Mouse (Mus musculus) heart, postnatal 14 days (tissue): ENCODE results near the gene Gm8113. TPM values are rescaled to one million over a fixed set of nuclear protein-coding genes. Genes with fewer than 3 reads are reported as not detected.
"Not testable (repeated sequence)": the region's sequence is repeated elsewhere in the genome, so short reads cannot be mapped to it uniquely, and the experiment has no call there.

Experiments used
- DNase-seq, 2 experiments: peaks; one replicate each; pipeline ENCODE4 v3.0.0; 2021 to 2022
- intact Hi-C: fragments of 180-260 bp; cut with DNase I; formaldehyde crosslinking; loops from one replicate; pipeline ENCODE4 v1.15.1; 2025
- long read RNA-seq, 2 experiments: library from polyadenylated mRNA; stranded (forward); transcript quantifications; one replicate each; pipeline ENCODE4 v2.0.0; 2021
- total RNA-seq, 2 experiments: library from RNA; stranded (reverse); gene quantifications; 2 replicates each; pipeline ENCODE4 v1.2.3; 2021

Gene Gm8113
- 1 to 10 TPM; 4.2 to 4.4 TPM for total RNA-seq
- long read RNA-seq, experiment 1, partial matches to known transcripts = 0 of 1 reads
- long read RNA-seq, experiment 1, other reads (novel, unspliced or antisense) = 1 of 1 reads
- long read RNA-seq, experiment 2, partial matches to known transcripts = 0 of 4 reads
- long read RNA-seq, experiment 2, other reads (novel, unspliced or antisense) = 4 of 4 reads

DNA sequence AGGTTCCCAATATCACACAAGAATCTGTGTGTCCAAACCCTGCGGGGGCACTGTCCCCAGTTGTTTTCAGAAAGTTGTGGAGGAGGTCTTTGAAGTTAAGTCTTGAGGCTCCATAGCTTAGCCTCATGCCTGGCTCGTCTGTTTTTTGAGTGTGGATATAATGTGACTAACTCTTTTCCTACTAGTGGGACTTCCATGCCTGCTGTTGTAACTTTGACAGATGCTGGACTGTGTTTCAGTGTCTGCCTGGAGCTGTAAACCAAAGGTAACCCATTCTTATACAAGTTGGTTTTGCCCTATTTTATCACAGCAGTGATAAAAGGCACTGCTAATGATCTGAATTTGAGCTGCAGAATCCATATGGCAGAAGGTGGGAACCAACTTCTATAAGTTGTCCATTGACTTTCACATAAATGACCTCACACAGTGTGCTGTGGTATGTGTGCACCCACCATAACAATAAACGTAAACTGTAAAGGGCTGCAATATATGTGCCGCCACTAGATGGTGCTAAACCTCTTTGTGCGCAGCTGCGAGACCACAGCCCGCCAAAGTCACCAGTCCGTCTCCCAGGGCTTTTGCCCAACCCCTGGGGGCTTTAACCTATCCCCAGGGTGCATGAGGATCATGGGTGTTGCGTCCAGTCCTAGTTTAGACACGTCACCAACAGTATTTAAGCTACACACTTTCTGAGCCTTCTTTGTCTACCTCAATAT, at the start of gene Gm8113:
Gm8113 (plus strand) TSS at position 703 of the 716 bp plus-strand sequence.
- DNase-seq = peak; percentile 53 to 63
- intact Hi-C loops = not testable (repeated sequence)

GRCm38 (mm10) chr14:43875417-43875816, 49.8 kb upstream of the Gm8113 start, which contains the start of gene Ear1:
Gene Ear1, minus strand, starts transcription at chr14:43875517.
- intact Hi-C loops, DNase-seq: not testable (repeated sequence)

DNA sequence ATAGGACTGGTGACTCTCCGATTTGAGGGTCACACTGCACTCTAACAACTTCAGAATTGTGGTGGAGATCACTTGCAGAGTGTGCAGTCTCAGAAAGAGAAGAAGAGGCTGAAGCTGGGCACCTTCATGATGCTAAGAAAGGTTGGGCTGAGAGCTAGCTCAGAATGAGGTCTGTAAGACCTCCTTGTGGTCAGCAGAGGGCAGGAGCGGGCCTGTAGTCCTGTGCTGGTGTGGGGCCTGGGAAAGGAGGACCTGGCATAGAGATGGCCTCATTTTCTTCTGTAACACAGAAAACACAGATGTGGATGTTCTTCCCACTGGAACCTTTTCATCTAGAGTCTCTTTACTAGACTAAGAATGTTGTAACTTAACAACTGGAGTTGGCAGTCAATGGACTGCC, 47.4 kb upstream of the Gm8113 start:
- DNase-seq, intact Hi-C loops: not testable (repeated sequence)

- intact Hi-C loops, DNase-seq: not testable (repeated sequence)
Measured at GRCm38 (mm10) chr14:43879966-43880545, 45.1 kb upstream of the Gm8113 start.

DNA sequence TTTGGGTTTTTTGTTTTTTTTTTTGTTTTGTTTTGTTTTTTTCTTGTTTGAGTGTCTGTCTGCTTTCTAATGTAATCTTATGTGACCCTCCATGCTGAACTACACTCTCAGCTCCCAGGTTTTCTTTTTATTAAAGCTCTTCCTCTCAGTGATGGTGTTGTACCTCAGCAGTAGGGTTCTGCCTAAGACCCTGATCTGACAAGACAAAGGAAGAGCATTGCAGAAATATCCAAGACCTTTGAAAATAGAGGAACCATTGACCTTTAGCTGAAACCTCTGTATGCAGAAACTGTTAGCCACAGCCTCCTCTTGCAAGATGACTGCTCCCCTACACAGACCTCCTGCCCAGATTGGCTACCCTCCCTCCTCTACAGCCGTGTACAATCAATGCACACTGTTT, 39.0 kb upstream of the Gm8113 start:
- DNase-seq, intact Hi-C loops: not testable (repeated sequence)

- DNase-seq, intact Hi-C loops: not testable (repeated sequence)
Measured at GRCm38 (mm10) chr14:43891288-43891687, 33.9 kb upstream of the Gm8113 start.

- intact Hi-C loops, DNase-seq: not testable (repeated sequence)
Measured at GRCm38 (mm10) chr14:43895357-43895756, 29.8 kb upstream of the Gm8113 start.

GRCm38 (mm10) chr14:43898577-43898976, 26.6 kb upstream of the Gm8113 start:
- DNase-seq, intact Hi-C loops: not testable (repeated sequence)

DNA sequence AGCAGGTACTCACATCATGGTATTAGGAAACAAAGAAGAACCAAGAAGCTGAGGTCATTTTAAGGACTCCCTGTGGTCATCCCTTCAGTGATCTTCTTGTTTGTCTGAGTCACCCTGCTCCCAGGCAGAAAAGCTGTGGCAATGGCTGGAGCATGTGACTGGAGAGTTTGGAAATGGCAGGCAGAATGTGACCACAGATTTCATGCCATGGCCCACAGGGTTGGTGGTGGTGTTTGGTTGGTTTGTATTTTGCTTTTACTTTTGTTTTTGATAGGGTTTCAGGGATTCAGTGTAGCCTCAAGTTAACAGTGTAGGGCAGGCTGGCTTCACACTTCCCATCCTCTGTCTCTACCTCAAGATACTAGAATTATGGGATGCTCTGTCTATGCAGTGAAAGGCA, 7.0 kb upstream of the Gm8113 start:
- DNase-seq, intact Hi-C loops: not testable (repeated sequence)

DNA sequence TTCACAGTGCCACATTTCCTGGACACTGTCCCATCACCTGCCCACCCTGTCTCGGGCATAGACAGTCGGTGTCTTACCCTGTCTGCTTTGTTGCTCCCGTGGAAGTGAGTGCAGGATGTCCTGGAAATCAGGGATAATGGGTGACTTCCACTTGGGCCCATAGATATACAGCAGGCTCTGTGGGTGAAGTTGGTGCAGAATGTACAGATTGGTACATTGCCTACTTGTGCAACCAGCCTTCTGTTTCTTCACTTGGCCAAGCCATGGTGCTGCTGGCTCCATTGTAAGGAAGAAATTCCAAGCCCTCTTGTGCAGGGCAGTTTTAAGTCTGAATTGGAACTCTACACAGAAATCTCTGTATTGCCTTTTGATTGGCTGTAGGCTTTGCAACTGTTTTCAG, 1.7 kb upstream of the Gm8113 start, which contains the start of gene Ear10:
Ear10 (minus strand) TSS at position 101 of the 400 bp plus-strand sequence.
- DNase-seq, intact Hi-C loops: not testable (repeated sequence)

- intact Hi-C loops, DNase-seq: not testable (repeated sequence)
Measured at GRCm38 (mm10) chr14:43925404-43925950, 287 bp downstream of the Gm8113 start.

- peak; percentile 24 to 49 for DNase-seq
- intact Hi-C loops = loop anchor here (10.0 kb wide), 1 partner anchor 52 kb away; no protein-coding TSS in a partner anchor
Measured at GRCm38 (mm10) chr14:43932991-43933390, 7.8 kb downstream of the Gm8113 start.

DNA sequence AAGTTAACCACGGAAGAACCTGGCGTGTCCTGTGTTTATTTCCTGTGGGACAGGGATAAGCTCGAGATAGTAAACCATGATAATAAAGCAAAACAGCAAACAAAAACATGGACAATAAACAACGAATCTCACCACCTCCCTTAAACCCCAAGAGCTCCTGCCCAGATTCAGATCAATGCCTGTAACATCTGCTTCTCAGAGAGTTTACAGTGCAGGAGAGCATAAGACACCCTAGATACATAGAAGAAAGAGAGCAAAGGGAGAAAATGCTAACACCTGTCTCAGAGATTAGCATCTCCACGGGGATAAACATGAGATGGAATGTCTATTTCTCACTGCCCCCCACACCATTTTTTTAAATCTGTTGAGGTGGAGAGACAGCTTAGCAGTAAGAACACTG, 8.2 kb downstream of the Gm8113 start:
- DNase-seq = not testable (repeated sequence)
- intact Hi-C loops = loop anchor here (10.0 kb wide), 1 partner anchor 51 kb away; no protein-coding TSS in a partner anchor

DNA sequence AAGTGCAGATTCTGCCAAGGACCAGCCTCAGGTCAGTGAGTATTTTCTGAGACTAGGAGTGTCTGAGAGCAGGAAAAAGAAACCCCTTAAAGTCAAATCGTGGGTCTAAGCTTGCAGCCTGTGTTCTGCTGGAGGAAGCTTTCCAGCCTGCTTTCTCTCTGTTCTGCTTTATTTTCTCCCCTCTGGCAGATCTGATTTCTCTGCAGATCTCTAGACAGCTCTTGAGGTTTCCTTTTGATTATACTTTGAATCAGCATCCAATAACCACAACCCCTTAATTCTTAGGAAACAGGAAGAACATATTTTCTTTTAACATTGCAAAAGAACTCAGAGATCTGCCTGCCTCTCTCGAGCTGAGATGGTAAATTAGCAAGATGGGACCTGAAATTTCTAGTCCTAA, 28.2 kb downstream of the Gm8113 start:
- intact Hi-C loops, DNase-seq: not testable (repeated sequence)

GRCm38 (mm10) chr14:43955074-43955473, 29.9 kb downstream of the Gm8113 start:
- intact Hi-C loops, DNase-seq: not testable (repeated sequence)

GRCm38 (mm10) chr14:43956769-43957168, 31.6 kb downstream of the Gm8113 start, which contains the start of gene Ang5:
Gene Ang5, plus strand, starts transcription at chr14:43957069.
- intact Hi-C loops, DNase-seq: not testable (repeated sequence)

Other genes with a start within 250 kb of the Gm8113 start
- gene Gm8165, start 248.2 kb upstream of the Gm8113 start, total RNA-seq = not detected
- under 1 TPM; 0.68 to 0.72 TPM for gene Gm7324, start 227.6 kb upstream of the Gm8113 start, total RNA-seq
- gene Gm16506, start 197.9 kb upstream of the Gm8113 start, total RNA-seq = not detected
- not detected for gene Gm6526, start 177.5 kb upstream of the Gm8113 start, total RNA-seq
- not detected for gene Gm8180, start 140.6 kb upstream of the Gm8113 start, total RNA-seq
- not detected for gene Ear1, start 49.9 kb upstream of the Gm8113 start, total RNA-seq
- gene Ear10, start 1.8 kb upstream of the Gm8113 start, total RNA-seq = not detected
- gene Ang5, start 31.7 kb downstream of the Gm8113 start, total RNA-seq = not detected
- not detected for gene Ang6, start 76.9 kb downstream of the Gm8113 start, total RNA-seq
- 1 to 10 TPM in 1 of 2 experiments, under 1 TPM in 1; 0.63 to 1.2 TPM for gene Ear2, start 177.3 kb downstream of the Gm8113 start, total RNA-seq
- not detected for gene Gm3327, start 198.5 kb downstream of the Gm8113 start, total RNA-seq